Mouse (Mus musculus): Measurements from ENCODE around the gene Abi3bp.

Gene Abi3bp

GRCm38 (mm10) chr16:56686747-56687146, 209.1 kb downstream of the Abi3bp start:
- no peak for DNase-seq (ENCODE audit: low spot score in 2 of 2)

- no peak for DNase-seq (ENCODE audit: low spot score in 2 of 2)
Measured at GRCm38 (mm10) chr16:56690715-56691114, 213.0 kb downstream of the Abi3bp start.

- DNase-seq (ENCODE audit: low spot score in 2 of 2), result no peak
Measured at GRCm38 (mm10) chr16:56696448-56696847, 218.8 kb downstream of the Abi3bp start.

- DNase-seq (ENCODE audit: low spot score in 2 of 2), result no peak
Measured at GRCm38 (mm10) chr16:56700898-56701297, 223.2 kb downstream of the Abi3bp start.

GRCm38 (mm10) chr16:56705731-56706130, 228.1 kb downstream of the Abi3bp start:
- no peak for DNase-seq (ENCODE audit: low spot score in 2 of 2)

- no peak for DNase-seq (ENCODE audit: low spot score in 2 of 2)
Measured at GRCm38 (mm10) chr16:56710071-56710470, 232.4 kb downstream of the Abi3bp start.

- DNase-seq (ENCODE audit: low spot score in 2 of 2), result no peak
Measured at GRCm38 (mm10) chr16:56715608-56716007, 237.9 kb downstream of the Abi3bp start.

- no peak for DNase-seq (ENCODE audit: low spot score in 2 of 2)
Measured at GRCm38 (mm10) chr16:56716557-56717179, 239.0 kb downstream of the Abi3bp start.

- peak; percentile 99 for DNase-seq (ENCODE audit: low spot score in 2 of 2)
Measured at GRCm38 (mm10) chr16:56717224-56718200, 239.8 kb downstream of the Abi3bp start, which contains the start of gene Tfg. Gene Tfg (minus strand): TSS chr16:56717450.

- no peak for DNase-seq (ENCODE audit: low spot score in 2 of 2)
Measured at GRCm38 (mm10) chr16:56719031-56719430, 241.4 kb downstream of the Abi3bp start.

GRCm38 (mm10) chr16:56722357-56722756, 244.7 kb downstream of the Abi3bp start:
- no peak for DNase-seq (ENCODE audit: low spot score in 2 of 2)

GRCm38 (mm10) chr16:56724927-56725326, 247.2 kb downstream of the Abi3bp start:
- no peak for DNase-seq (ENCODE audit: low spot score in 2 of 2)

GRCm38 (mm10) chr16:56729060-56729459, 251.4 kb downstream of the Abi3bp start:
- DNase-seq (ENCODE audit: low spot score in 2 of 2), result no peak
